Mouse (Mus musculus): Measurements from ENCODE around the gene 1700012B09Rik. TPM values are rescaled to one million over a fixed set of nuclear protein-coding genes. Genes with fewer than 3 reads are reported as not detected.

1700012B09Rik gene
- polyA plus RNA-seq, 1 experiment, result not detected

DNA sequence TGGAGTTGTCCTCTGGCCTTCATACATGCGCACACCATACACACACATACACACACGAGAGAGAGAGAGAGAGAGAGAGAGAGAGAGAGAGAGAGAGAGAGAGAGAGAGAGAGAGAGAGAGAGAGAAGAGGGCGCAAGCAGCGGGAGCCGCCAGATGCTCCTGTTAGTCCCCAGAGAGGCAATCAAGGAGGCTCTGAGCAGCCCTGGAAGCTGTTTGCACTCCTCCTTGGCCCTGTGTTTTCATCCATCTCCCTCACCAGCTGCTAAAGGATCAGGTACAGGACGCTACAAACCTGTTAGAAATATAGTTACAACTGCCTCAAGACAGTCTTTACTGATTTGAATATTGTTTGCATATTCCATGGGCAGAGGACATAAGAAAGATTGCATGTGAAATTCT, 1.0 kb downstream of the 1700012B09Rik start:
- H3K4me3 ChIP-seq (replicated peaks), result no peak overlapping the region
- H3K9me3 ChIP-seq (ENCODE audit: control insufficient read depth, low read length), result no peaks in the 10 kb centered on the region
- no peaks in the 10 kb centered on the region for H3K36me3 ChIP-seq (ENCODE audit: control insufficient read depth)
- peaks cover 21% of the 10 kb centered on the region for H3K27me3 ChIP-seq (ENCODE audit: control insufficient read depth)
- TF ChIP-seq TAL1 (IDR thresholded peaks at IDR 0.05; ENCODE audit: low read length) (no peak), GATA1 (IDR thresholded peaks at IDR 0.05; ENCODE audit: low read length) (no peak)
- no peaks in the 10 kb centered on the region for H3K4me1 ChIP-seq (ENCODE audit: control insufficient read depth)

DNA sequence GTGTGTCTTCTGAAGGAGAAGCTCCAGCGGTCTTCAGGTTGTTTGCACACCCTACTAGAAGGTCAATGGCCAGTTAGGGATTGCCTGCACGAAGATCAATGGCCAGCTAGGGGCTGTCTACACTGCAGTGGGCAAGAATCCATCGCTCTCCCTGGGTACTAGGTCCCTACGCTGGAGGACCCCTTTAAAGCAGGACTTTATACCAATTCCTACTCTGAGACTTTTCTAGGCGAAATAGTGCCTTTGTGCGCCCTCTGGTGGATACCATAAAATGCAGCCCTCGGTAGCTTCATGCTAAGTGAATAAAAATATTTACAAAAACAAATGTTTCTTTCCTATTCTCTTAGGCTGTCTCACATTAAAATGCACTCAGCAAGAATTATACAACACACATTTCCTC, 6.1 kb downstream of the 1700012B09Rik start:
- no peak overlapping the region for H3K4me3 ChIP-seq (replicated peaks)
- H3K36me3 ChIP-seq (ENCODE audit: control insufficient read depth), result no peaks in the 10 kb centered on the region
- peaks cover 4% of the 10 kb centered on the region for H3K27me3 ChIP-seq (ENCODE audit: control insufficient read depth)
- H3K9me3 ChIP-seq (ENCODE audit: control insufficient read depth, low read length), result no peaks in the 10 kb centered on the region
- TF ChIP-seq GATA1 (IDR thresholded peaks at IDR 0.05; ENCODE audit: low read length) (no peak), TAL1 (IDR thresholded peaks at IDR 0.05; ENCODE audit: low read length) (no peak)
- H3K4me1 ChIP-seq (ENCODE audit: control insufficient read depth), result no peaks in the 10 kb centered on the region

DNA sequence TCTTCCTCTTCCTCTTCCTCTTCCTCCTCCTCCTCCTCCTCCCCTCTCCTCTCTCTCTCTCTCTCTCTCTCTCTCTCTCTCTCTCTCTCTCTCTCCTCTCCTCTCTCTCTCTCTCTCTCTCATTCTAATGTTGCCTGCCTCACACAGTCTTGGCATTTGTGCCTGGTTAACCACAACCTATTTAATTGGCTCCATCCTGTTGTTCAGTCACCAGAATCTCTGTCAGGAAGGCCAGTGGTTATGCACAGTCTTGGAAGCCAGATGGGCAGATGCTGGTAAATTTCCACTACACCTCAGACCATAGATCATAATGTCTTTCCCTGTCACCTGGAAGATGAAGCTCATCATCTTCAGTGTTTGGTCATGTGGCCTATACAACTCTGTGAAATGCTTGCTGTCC, 11.6 kb downstream of the 1700012B09Rik start:
- H3K4me3 ChIP-seq (replicated peaks), result no peak overlapping the region
- no peaks in the 10 kb centered on the region for H3K9me3 ChIP-seq (ENCODE audit: control insufficient read depth, low read length)
- no peak for TF ChIP-seq TAL1 (IDR thresholded peaks at IDR 0.05; ENCODE audit: low read length)
- no peak for TF ChIP-seq GATA1 (IDR thresholded peaks at IDR 0.05; ENCODE audit: low read length)
- H3K4me1 ChIP-seq (ENCODE audit: control insufficient read depth), result no peaks in the 10 kb centered on the region
- H3K27me3 ChIP-seq (ENCODE audit: control insufficient read depth), result no peaks in the 10 kb centered on the region
- no peaks in the 10 kb centered on the region for H3K36me3 ChIP-seq (ENCODE audit: control insufficient read depth)

DNA sequence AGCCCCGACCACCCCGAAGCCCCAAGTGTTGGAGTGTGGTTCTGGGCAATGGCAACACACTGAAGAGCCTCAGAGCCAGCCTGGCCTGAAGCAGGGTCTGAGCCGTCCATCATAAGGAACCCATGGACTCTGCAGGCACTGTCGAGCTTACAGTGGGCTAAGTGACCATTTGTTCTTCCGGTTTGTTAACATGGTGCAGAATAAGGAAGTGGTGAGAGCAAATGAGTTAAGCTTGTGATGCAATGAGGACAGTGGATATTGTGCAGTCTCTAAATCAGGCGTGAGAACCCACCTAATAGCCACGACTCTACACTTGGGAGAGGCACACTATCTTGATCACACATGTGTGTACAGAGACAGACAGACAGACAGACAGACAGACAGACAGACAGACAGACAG, 12.2 kb downstream of the 1700012B09Rik start:
- no peak for TF ChIP-seq GATA1 (IDR thresholded peaks at IDR 0.05; ENCODE audit: low read length)
- no peak for TF ChIP-seq TAL1 (IDR thresholded peaks at IDR 0.05; ENCODE audit: low read length)
- H3K4me3 ChIP-seq (replicated peaks), result no peak overlapping the region
- H3K9me3 ChIP-seq (ENCODE audit: control insufficient read depth, low read length), result no peaks in the 10 kb centered on the region
- H3K4me1 ChIP-seq (ENCODE audit: control insufficient read depth), result no peaks in the 10 kb centered on the region
- no peaks in the 10 kb centered on the region for H3K36me3 ChIP-seq (ENCODE audit: control insufficient read depth)
- H3K27me3 ChIP-seq (ENCODE audit: control insufficient read depth), result no peaks in the 10 kb centered on the region

DNA sequence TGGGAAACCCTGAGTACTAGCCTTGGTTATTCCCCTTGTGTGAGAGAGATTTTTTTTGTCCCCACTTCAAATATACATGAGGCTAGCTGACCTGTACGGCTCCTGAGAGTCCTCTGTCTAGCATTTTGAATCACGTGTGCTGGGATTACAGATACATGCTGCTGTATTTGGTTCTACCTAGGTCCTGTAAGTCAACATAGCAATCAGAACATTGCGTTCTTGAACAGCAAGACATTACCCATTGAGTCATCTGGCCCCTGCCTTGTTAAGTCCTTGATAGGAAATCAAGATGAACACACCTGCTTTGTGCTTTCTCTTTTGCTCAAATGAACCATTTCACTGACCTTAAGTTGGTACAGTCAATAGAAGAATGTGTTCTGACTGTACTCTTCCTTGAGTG, 16.4 kb downstream of the 1700012B09Rik start:
- no peaks in the 10 kb centered on the region; the same call in 1 of the 2 replicates for H3K4me1 ChIP-seq (ENCODE audit: control insufficient read depth)
- peaks cover 20% of the 10 kb centered on the region for H3K27me3 ChIP-seq (ENCODE audit: control insufficient read depth)
- no peaks in the 10 kb centered on the region for H3K9me3 ChIP-seq (ENCODE audit: control insufficient read depth, low read length)
- H3K4me3 ChIP-seq (replicated peaks), result no peak overlapping the region
- no peak for TF ChIP-seq GATA1 (IDR thresholded peaks at IDR 0.05; ENCODE audit: low read length)
- no peak for TF ChIP-seq TAL1 (IDR thresholded peaks at IDR 0.05; ENCODE audit: low read length)
- no peaks in the 10 kb centered on the region for H3K36me3 ChIP-seq (ENCODE audit: control insufficient read depth)

DNA sequence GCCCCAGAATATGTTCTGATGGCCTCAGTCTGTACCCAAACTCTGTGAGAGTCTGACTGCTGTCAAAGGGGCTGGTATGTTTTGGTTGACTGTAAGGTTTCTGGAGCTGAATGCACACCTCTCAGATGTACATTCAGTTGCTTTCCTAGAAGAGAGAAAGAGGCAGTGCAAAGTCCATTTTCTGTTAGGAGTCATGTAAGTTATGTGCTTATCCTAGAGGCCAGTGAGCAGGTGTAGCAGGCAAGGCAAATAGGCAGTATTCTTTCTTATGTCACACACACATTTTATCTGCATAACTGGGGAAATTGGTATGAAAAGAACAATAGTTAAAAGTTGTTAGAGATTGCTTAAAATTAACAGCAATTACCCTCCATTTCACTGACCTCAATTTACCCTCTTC, 16.9 kb downstream of the 1700012B09Rik start:
- no peak overlapping the region for H3K4me3 ChIP-seq (replicated peaks)
- TF ChIP-seq TAL1 (IDR thresholded peaks at IDR 0.05; ENCODE audit: low read length) (no peak), GATA1 (IDR thresholded peaks at IDR 0.05; ENCODE audit: low read length) (no peak)
- H3K27me3 ChIP-seq (ENCODE audit: control insufficient read depth), result peaks cover 20% of the 10 kb centered on the region
- no peaks in the 10 kb centered on the region; the same call in 1 of the 2 replicates for H3K4me1 ChIP-seq (ENCODE audit: control insufficient read depth)
- H3K36me3 ChIP-seq (ENCODE audit: control insufficient read depth), result no peaks in the 10 kb centered on the region
- H3K9me3 ChIP-seq (ENCODE audit: control insufficient read depth, low read length), result no peaks in the 10 kb centered on the region

DNA sequence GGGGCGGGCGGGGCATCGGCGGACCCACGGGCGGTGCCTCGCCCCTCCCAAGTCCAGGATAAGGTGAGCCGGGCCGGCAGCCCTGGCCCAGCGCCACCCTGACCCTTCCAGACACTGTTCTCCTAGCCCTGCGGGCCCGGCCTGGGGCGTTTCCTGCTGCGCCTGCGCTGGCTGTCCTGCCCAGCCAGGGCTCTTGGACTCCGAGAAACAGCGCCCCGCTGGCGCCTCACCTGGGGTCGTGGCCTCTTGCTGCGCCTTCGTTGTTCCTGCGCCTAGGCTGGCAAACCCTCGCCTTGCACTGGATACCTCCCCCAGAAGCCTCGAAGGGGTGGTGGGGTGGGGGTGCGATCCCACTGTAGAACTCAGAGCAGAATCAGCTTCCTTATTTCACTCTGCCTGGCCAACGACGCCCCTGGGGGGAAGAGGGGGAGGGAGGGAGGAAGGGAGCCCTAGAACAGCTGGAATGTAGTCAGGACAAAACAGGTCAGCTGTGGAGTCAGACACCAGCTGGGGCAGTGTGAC, 18.8 kb downstream of the 1700012B09Rik start, which contains the start of gene Fut4:
Gene Fut4, minus strand, starts transcription at position 393 of the 522 bp plus-strand sequence.
- peaks cover 20% of the 10 kb centered on the region for H3K27me3 ChIP-seq (ENCODE audit: control insufficient read depth)
- H3K36me3 ChIP-seq (ENCODE audit: control insufficient read depth), result no peaks in the 10 kb centered on the region
- peak within 1 kb of the TSS; percentile 39 for H3K4me3 ChIP-seq (replicated peaks)
- H3K9me3 ChIP-seq (ENCODE audit: control insufficient read depth, low read length), result no peaks in the 10 kb centered on the region
- H3K4me1 ChIP-seq (ENCODE audit: control insufficient read depth), result no peaks in the 10 kb centered on the region; the same call in 1 of the 2 replicates
- TF ChIP-seq GATA1 (IDR thresholded peaks at IDR 0.05; ENCODE audit: low read length), result no peak

DNA sequence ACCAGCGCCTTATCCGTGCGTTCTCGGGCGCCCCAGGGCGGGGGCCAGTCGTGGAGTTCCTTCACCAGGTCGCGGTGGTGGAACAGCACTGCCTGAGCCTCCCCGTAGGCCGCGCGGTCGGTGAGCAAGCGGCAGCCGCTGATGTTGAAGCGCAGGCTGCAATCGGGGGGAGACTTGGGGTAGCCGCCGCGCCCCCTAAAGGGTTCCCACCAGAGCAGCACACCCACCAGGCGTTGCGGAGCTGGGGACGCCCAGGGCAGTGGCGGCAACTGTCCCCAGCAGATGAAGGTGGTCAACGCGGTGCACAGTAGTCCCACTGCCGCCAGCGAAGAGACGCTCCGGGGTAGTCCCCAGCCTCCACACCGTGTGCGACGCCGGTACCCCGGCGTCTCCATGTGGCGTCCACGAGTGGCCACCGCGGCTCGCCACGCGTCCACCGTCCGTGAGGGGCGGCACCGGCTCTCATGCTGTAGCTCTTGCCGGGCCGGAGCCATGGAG, 19.3 kb downstream of the 1700012B09Rik start:
- Histone ChIP-seq H3K4me3 (replicated peaks) (peak overlapping the region; percentile 39), H3K36me3 (ENCODE audit: control insufficient read depth) (no peaks in the 10 kb centered on the region), H3K9me3 (ENCODE audit: control insufficient read depth, low read length) (no peaks in the 10 kb centered on the region), H3K4me1 (ENCODE audit: control insufficient read depth) (no peaks in the 10 kb centered on the region; the same call in 1 of the 2 replicates), H3K27me3 (ENCODE audit: control insufficient read depth) (peaks cover 20% of the 10 kb centered on the region)
- TF ChIP-seq TAL1 (IDR thresholded peaks at IDR 0.05; ENCODE audit: low read length), result no peak
- TF ChIP-seq GATA1 (IDR thresholded peaks at IDR 0.05; ENCODE audit: low read length), result no peak

DNA sequence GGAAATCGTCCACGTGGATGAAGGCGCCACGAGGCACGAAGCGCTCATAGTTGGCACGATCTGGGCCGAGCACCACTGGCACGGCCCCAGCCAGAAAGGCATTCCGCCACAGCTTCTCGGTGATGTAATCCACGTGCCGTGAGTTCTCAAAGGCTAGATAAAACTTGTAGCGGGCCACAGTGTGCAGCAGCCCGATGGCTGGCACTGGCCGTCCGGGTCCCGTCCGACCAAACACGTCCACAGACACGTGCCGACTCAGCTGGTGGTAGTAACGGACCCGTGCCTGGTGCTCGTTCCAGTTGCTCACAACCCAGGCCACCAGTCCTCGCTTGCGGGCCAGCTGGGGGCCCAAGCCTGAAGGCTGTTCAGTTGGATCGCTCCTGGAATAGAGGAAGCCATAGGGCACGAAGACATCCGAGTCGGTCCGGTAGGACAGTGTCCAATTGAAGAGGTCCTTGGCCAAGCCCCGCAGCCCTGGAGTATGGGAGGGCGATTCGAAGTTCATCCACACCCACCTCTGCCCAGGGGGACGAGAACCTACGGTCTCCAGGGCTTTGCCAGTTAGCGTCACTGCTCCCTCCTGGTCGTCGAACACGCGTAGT, 19.8 kb downstream of the 1700012B09Rik start:
- peaks cover 20% of the 10 kb centered on the region for H3K27me3 ChIP-seq (ENCODE audit: control insufficient read depth)
- H3K9me3 ChIP-seq (ENCODE audit: control insufficient read depth, low read length), result no peaks in the 10 kb centered on the region
- H3K4me3 ChIP-seq (replicated peaks), result peak overlapping the region; percentile 39
- H3K36me3 ChIP-seq (ENCODE audit: control insufficient read depth), result no peaks in the 10 kb centered on the region
- H3K4me1 ChIP-seq (ENCODE audit: control insufficient read depth), result no peaks in the 10 kb centered on the region; the same call in 1 of the 2 replicates
- TF ChIP-seq GATA1 (IDR thresholded peaks at IDR 0.05; ENCODE audit: low read length) (no peak), TAL1 (IDR thresholded peaks at IDR 0.05; ENCODE audit: low read length) (no peak)
